In the genomic region with DNA sequence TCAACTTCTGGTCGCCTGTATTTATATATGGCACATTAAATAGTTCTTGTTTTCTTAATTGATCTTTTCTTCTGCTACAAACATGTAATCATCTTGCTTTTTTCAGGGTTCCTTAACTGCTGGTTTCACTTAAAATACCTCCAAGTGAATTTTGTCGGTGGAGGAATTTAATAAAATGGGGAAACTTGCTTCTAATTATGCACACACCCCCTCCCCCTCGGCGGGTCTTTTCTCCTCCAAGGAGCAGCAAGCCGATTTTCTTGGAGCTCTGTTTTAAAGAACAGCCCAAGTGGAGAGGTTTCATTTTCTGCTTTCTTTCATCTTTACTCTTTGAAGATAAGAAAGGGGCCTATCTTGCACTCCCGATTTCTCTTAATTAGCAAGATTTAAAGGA, we compare ENCODE assay signal across 8 mouse cellular contexts. TPM values are rescaled to one million over a fixed set of nuclear protein-coding genes. Genes with fewer than 3 reads are reported as not detected.
A peak's percentile ranks its signal among the peaks of the same experiment; 100 is the strongest.
DNase-seq lines count a peak whose midpoint lies in the region; ATAC-seq lines count a peak whose summit lies in the region.

No protein-coding gene starts in this region.

- H3K36me3 ChIP-seq in lung, embryonic 15.5 days: peaks cover under 1% of the 10 kb centered on the region; the same call in 1 of the 2 replicates
- 0 out of 2 replicates have a peak, but pooled peaks cover 3% of the 10 kb centered on the region for H3K36me3 ChIP-seq in embryonic facial prominence, embryonic 15.5 days
- peaks cover 30% of the 10 kb centered on the region for H3K36me3 ChIP-seq in limb, embryonic 10.5 days
- H3K36me3 ChIP-seq in neural tube, embryonic 15.5 days: no peaks in the 10 kb centered on the region

- H3K4me2 ChIP-seq in lung, embryonic 15.5 days: peak overlapping the region; percentile 59
- peak overlapping the region; percentile 54 for H3K4me2 ChIP-seq in embryonic facial prominence, embryonic 15.5 days (replicated peaks)
- peak overlapping the region; percentile 91 for H3K4me2 ChIP-seq in neural tube, embryonic 15.5 days

- WGBS in lung, embryonic 15.5 days: 0% methylated on average over 6 of the region's 6 CpGs
- 1% methylated on average over 6 of the region's 6 CpGs for WGBS in embryonic facial prominence, embryonic 15.5 days
- WGBS in limb, embryonic 10.5 days: under 1% methylated on average over 6 of the region's 6 CpGs
- 0% methylated on average over 6 of the region's 6 CpGs for WGBS in neural tube, embryonic 15.5 days

- intact Hi-C loops in gastrocnemius, postnatal 36 days (cut with DNase I): no loop called here

- no peak for ATAC-seq in lung, embryonic 15.5 days (ENCODE audit: borderline replicate concordance, extremely low read depth, low FRiP score, low TSS enrichment)
- ATAC-seq in embryonic facial prominence, embryonic 15.5 days (ENCODE audit: insufficient number of reproducible peaks, low FRiP score, low TSS enrichment, low read depth): peak; percentile 6; the same call in 1 of the 2 replicates
- no peak for ATAC-seq in neural tube, embryonic 15.5 days (ENCODE audit: low FRiP score)

- H3K9me3 ChIP-seq in lung, embryonic 15.5 days: no peaks in the 10 kb centered on the region
- H3K9me3 ChIP-seq in embryonic facial prominence, embryonic 15.5 days (replicated peaks): no peaks in the 10 kb centered on the region
- H3K9me3 ChIP-seq in limb, embryonic 10.5 days (replicated peaks): no peaks in the 10 kb centered on the region
- no peaks in the 10 kb centered on the region for H3K9me3 ChIP-seq in neural tube, embryonic 15.5 days (replicated peaks)

- peaks cover 26% of the 10 kb centered on the region; the same call in 1 of the 2 replicates for H3K4me1 ChIP-seq in lung, embryonic 15.5 days
- H3K4me1 ChIP-seq in embryonic facial prominence, embryonic 15.5 days: 0 out of 2 replicates have a peak, but pooled peaks cover 6% of the 10 kb centered on the region
- peaks cover 39% of the 10 kb centered on the region for H3K4me1 ChIP-seq in limb, embryonic 10.5 days
- peaks cover 23% of the 10 kb centered on the region for H3K4me1 ChIP-seq in neural tube, embryonic 15.5 days

- peak overlapping the region; percentile 76 for H3K9ac ChIP-seq in lung, embryonic 15.5 days
- 0 out of 2 replicates have a peak overlapping the region, but pooled peaks have one; percentile 31 for H3K9ac ChIP-seq in embryonic facial prominence, embryonic 15.5 days
- peak overlapping the region; percentile 68 for H3K9ac ChIP-seq in neural tube, embryonic 15.5 days (replicated peaks)

- peak overlapping the region; percentile 70 for H3K4me3 ChIP-seq in lung, embryonic 15.5 days
- peak overlapping the region; percentile 60 for H3K4me3 ChIP-seq in embryonic facial prominence, embryonic 15.5 days (replicated peaks)
- peak overlapping the region; percentile 79 for H3K4me3 ChIP-seq in limb, embryonic 10.5 days
- H3K4me3 ChIP-seq in neural tube, embryonic 15.5 days (replicated peaks): peak overlapping the region; percentile 68

- no peak for DNase-seq in lung, postnatal 36 days
- peak; percentile 70 for DNase-seq in limb, embryonic 10.5 days (ENCODE audit: low spot score)
- no peak for DNase-seq in layer of hippocampus, adult 11-12 months (ENCODE audit: low spot score)
- no peak for DNase-seq in layer of hippocampus, postnatal 25 days (ENCODE audit: extremely low spot score in 1 of 2, low spot score in 1 of 2)
- no peak for DNase-seq in gastrocnemius, postnatal 36 days

- no peaks in the 10 kb centered on the region for H3K27me3 ChIP-seq in lung, embryonic 15.5 days
- H3K27me3 ChIP-seq in embryonic facial prominence, embryonic 15.5 days: no peaks in the 10 kb centered on the region
- no peaks in the 10 kb centered on the region for H3K27me3 ChIP-seq in limb, embryonic 10.5 days (ENCODE audit: low read depth, poor library complexity, severe bottlenecking)
- no peaks in the 10 kb centered on the region for H3K27me3 ChIP-seq in neural tube, embryonic 15.5 days (replicated peaks)

- H3K27ac ChIP-seq in lung, embryonic 15.5 days: peak overlapping the region; percentile 99
- peak overlapping the region; percentile 98 for H3K27ac ChIP-seq in embryonic facial prominence, embryonic 15.5 days (replicated peaks)
- peak overlapping the region; percentile 98 for H3K27ac ChIP-seq in limb, embryonic 10.5 days
- H3K27ac ChIP-seq in neural tube, embryonic 15.5 days (replicated peaks): peak overlapping the region; percentile 90

RNA-seq across cellular contexts. Expression of a gene that starts 0.5 kb away (rescaled TPM):
- polyA plus RNA-seq in lung, embryonic 15.5 days (2015; fragmentation: Nextera tagmentation; extraction: Ambion mirVana): 56.8 and 59.1 TPM in 2 replicates
- 88.1 and 89.4 TPM in 2 replicates for polyA plus RNA-seq in embryonic facial prominence, embryonic 15.5 days (2015; fragmentation: Nextera tagmentation; extraction: Ambion mirVana)
- polyA plus RNA-seq in limb, embryonic 10.5 days (2016; fragmentation: Nextera tagmentation; extraction: Ambion mirVana): 82.3 and 114 TPM in 2 replicates
- 25.6 and 28.8 TPM in 2 replicates for polyA plus RNA-seq in neural tube, embryonic 15.5 days (2015; fragmentation: Nextera tagmentation; extraction: Ambion mirVana)
- 1 to 10 TPM; 3.4 to 3.8 TPM for total RNA-seq in layer of hippocampus, postnatal 25 days (2021)
- 1 to 10 TPM; 1.8 to 3.2 TPM for total RNA-seq in gastrocnemius, postnatal 36 days (2021)
